Mouse (Mus musculus) bone marrow macrophage, adult 2 months (primary cell): ENCODE measurements around the gene Tdp2.

Experiments used
- CTCF ChIP-seq: IDR thresholded peaks from 2 replicates; pipeline ENCODE4 v1.5.1; 2012; ENCODE audit warnings: low read depth, mild to moderate bottlenecking, low read length, moderate library complexity
- POLR2A ChIP-seq: IDR thresholded peaks from 2 replicates; pipeline ENCODE4 v1.6.1; 2012; ENCODE audit warnings: mild to moderate bottlenecking, low read depth, low read length, borderline replicate concordance

- TF ChIP-seq CTCF = no peak
- no peak for TF ChIP-seq POLR2A
These were observed 20.5 kb downstream of the Tdp2 start for GRCm38 (mm10) chr13:24851989-24852388.
